Mouse (Mus musculus) neural tube, embryonic 14.5 days (tissue): ENCODE measurements around the gene Hsh2d. TPM values are rescaled to one million over a fixed set of nuclear protein-coding genes. Genes with fewer than 3 reads are reported as not detected.

Experiments
- ATAC-seq: fragments of 200-750 bp; cut with Nextera tagmentation; 2 replicates; pipeline ENCODE4 v1.8.0; 2017; ENCODE audit warnings: low read depth, mild to moderate bottlenecking, moderate TSS enrichment, moderate library complexity
- H3K27ac ChIP-seq: fragments of 300-500 bp; sonication (generic); 2 replicates; pipeline ENCODE4 v1.5.1; 2014; ENCODE audit warnings: low read depth, mild to moderate bottlenecking, control low read depth, low read length, moderate library complexity, mixed read lengths
- H3K27me3 ChIP-seq: fragments of 300-500 bp; sonication (generic); 2 replicates; pipeline ENCODE4 v1.6.1; 2014; ENCODE audit warnings: low read length; ENCODE audit not compliant: control insufficient read depth, insufficient read depth
- H3K36me3 ChIP-seq: fragments of 300-500 bp; sonication (generic); 2 replicates; pipeline ENCODE4 v1.6.1; 2014; ENCODE audit warnings: low read length, mixed read lengths; ENCODE audit not compliant: control insufficient read depth, insufficient read depth
- H3K4me1 ChIP-seq: fragments of 300-500 bp; sonication (generic); 2 replicates; pipeline ENCODE4 v1.6.1; 2014; ENCODE audit warnings: low read length; ENCODE audit not compliant: control insufficient read depth, insufficient read depth
- H3K4me2 ChIP-seq: fragments of 300-500 bp; sonication (generic); 2 replicates; pipeline ENCODE4 v1.6.1; 2014; ENCODE audit warnings: mild to moderate bottlenecking, low read depth, low read length, control low read depth
- H3K4me3 ChIP-seq: fragments of 300-500 bp; sonication (generic); 2 replicates; pipeline ENCODE4 v1.5.1; 2014; ENCODE audit warnings: low read depth, low read length, control low read depth, mixed read lengths
- H3K9ac ChIP-seq: fragments of 300-500 bp; sonication (generic); replicated peaks from 2 replicates; pipeline ENCODE4 v1.6.1; 2014; ENCODE audit warnings: low read depth, mild to moderate bottlenecking, control low read depth, low read length, mixed read lengths
- H3K9me3 ChIP-seq: fragments of 300-500 bp; sonication (generic); 2 replicates; pipeline ENCODE4 v1.6.1; 2016; ENCODE audit warnings: low read length; ENCODE audit not compliant: control insufficient read depth
- WGBS: fragments of 180-500 bp; shearing (Covaris S2); extraction: QIAGEN DNeasy Blood & Tissue Kit; methylation state at CpG from one replicate; pipeline ENCODE4 v1.1.7; 2014; 5-methylcytosine and 5-hydroxymethylcytosine counted together
- polyA plus RNA-seq: library from polyadenylated mRNA; unstranded; fragments of >200 nt; fragmentation: Nextera tagmentation; extraction: Ambion mirVana; gene quantifications from 2 replicates; pipeline ENCODE4 v1.2.1, GENCODE M21; 2014

Hsh2d gene
- polyA plus RNA-seq, 1 experiment from 2014 or later: not detected

GRCm38 (mm10) chr8:72151418-72152078, 37.9 kb upstream of the Hsh2d start:
- Histone ChIP-seq H3K36me3 (peaks cover 32% of the 10 kb centered on the region), H3K27ac (no peak overlapping the region), H3K27me3 (no peaks in the 10 kb centered on the region), H3K9ac (no peak overlapping the region), H3K4me3 (no peak overlapping the region), H3K4me2 (no peak overlapping the region), H3K4me1 (no peaks in the 10 kb centered on the region), H3K9me3 (no peaks in the 10 kb centered on the region)
- WGBS: 90% methylated on average over 3 of the region's 3 CpGs
- ATAC-seq: no peak

GRCm38 (mm10) chr8:72153382-72153781, 36.1 kb upstream of the Hsh2d start:
- no peaks in the 10 kb centered on the region for H3K27me3 ChIP-seq
- H3K4me2 ChIP-seq: no peak overlapping the region
- no peak overlapping the region for H3K4me3 ChIP-seq
- H3K36me3 ChIP-seq: peaks cover 19% of the 10 kb centered on the region
- no peak overlapping the region for H3K9ac ChIP-seq
- no peak overlapping the region for H3K27ac ChIP-seq
- no peaks in the 10 kb centered on the region for H3K4me1 ChIP-seq
- H3K9me3 ChIP-seq: no peaks in the 10 kb centered on the region
- ATAC-seq: no peak

- no peaks in the 10 kb centered on the region for H3K36me3 ChIP-seq
- 92% methylated on average over 2 of the region's 2 CpGs for WGBS
- ATAC-seq: no peak
Observed at GRCm38 (mm10) chr8:72158096-72158495, 31.3 kb upstream of the Hsh2d start.

GRCm38 (mm10) chr8:72158726-72159125, 30.7 kb upstream of the Hsh2d start:
- no peak overlapping the region for H3K4me3 ChIP-seq

More at GRCm38 (mm10) chr8:72158096-72158495, 31.3 kb upstream of the Hsh2d start:
- Histone ChIP-seq H3K4me1 (peaks cover 16% of the 10 kb centered on the region), H3K9me3 (no peaks in the 10 kb centered on the region), H3K4me3 (no peak overlapping the region), H3K4me2 (no peak overlapping the region), H3K27me3 (no peaks in the 10 kb centered on the region), H3K9ac (no peak overlapping the region), H3K27ac (no peak overlapping the region)

DNA sequence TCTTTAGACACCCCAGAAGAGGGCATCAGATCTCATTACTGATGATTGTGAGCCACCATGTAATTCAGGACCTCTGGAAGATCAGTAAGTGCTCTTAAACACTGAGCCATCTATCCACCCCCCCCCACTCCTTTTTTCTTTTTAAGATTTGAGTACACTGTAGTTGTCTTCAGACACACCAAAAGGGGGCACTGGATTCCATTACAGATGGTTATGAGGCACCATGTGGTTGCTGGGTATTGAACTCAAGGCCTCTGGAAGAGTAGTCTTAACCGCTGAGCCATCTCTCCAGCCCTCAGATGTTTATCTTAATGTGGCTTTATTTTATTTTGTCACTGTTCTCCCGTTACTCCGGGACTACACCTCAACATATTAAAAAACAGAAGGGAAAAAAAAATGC, 29.4 kb upstream of the Hsh2d start:
- peak overlapping the region; percentile 42 for H3K4me3 ChIP-seq
- no peaks in the 10 kb centered on the region for H3K27me3 ChIP-seq
- H3K4me1 ChIP-seq: peaks cover 16% of the 10 kb centered on the region
- no peak overlapping the region; the same call in 1 of the 2 replicates for H3K27ac ChIP-seq
- ATAC-seq: no peak
- WGBS: 70% methylated on average over 3 of the region's 3 CpGs
- H3K36me3 ChIP-seq: no peaks in the 10 kb centered on the region
- H3K9ac ChIP-seq: no peak overlapping the region
- H3K9me3 ChIP-seq: no peaks in the 10 kb centered on the region
- peak overlapping the region; percentile 71 for H3K4me2 ChIP-seq

More at GRCm38 (mm10) chr8:72158726-72159125, 30.7 kb upstream of the Hsh2d start:
- ATAC-seq: no peak
- Histone ChIP-seq H3K9me3 (no peaks in the 10 kb centered on the region), H3K4me2 (no peak overlapping the region), H3K9ac (no peak overlapping the region), H3K36me3 (no peaks in the 10 kb centered on the region), H3K4me1 (peaks cover 16% of the 10 kb centered on the region), H3K27ac (no peak overlapping the region), H3K27me3 (no peaks in the 10 kb centered on the region)
- WGBS: 79% methylated on average over 3 of the region's 3 CpGs

DNA sequence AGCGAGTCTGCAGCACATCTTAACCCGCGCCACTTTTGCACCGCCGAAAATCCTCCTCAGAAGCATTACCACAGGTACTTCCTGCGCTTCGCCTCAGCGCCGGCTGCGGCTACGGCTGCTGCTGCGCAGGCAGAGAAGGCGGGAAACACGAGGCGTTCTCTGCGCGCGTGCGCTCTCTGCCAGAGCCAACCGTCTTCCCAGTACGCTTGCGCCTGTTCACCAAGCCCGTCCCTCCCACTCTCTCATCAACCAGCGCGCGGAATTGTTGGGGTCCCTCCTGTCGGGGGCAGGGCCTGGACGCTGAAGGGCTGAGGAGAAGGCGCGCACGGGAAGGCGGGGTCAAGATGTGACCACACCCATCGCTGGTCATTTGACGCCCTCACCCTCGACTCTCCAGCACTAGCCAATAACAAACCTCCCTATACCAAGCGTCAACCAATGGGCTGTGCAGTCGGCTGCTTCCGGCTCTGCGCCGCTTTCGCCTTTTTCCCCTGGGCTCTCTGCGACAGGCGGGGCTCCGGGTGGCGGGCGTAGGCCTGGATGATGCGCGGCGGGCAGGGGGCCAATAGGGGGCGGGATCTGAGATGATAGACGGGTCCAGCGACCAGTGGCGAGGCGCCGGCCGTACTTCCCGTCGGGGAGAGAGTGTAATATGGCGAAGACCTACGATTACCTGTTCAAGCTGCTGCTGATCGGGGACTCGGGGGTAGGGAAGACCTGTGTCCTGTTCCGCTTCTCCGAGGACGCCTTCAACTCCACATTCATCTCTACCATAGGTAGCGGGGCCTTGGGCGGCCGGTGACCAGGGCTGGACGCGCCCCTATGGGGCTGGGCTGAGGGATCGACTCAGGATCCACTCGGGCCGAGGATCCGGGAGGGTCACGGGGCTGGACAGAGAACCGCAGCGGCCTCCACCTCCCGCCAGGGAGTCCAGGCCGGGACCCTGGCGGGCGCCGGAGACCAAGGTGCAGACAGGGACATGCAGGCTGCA, 28.4 kb upstream of the Hsh2d start, which contains the start of gene Rab8a:
Gene Rab8a (plus strand): TSS at position 494 of the 991 bp plus-strand sequence.
- Histone ChIP-seq H3K4me1 (peaks cover 16% of the 10 kb centered on the region), H3K4me3 (peak within 1 kb of the TSS; percentile 55), H3K4me2 (peak within 1 kb of the TSS; percentile 77), H3K9ac (peak within 1 kb of the TSS; percentile 76), H3K36me3 (no peaks in the 10 kb centered on the region), H3K27me3 (no peaks in the 10 kb centered on the region), H3K9me3 (no peaks in the 10 kb centered on the region), H3K27ac (peak within 1 kb of the TSS; percentile 71)
- WGBS: under 1% methylated on average over 82 of the region's 82 CpGs
- peak; percentile 99 for ATAC-seq

- ATAC-seq: no peak
- Histone ChIP-seq H3K4me3 (no peak overlapping the region), H3K27ac (no peak overlapping the region), H3K27me3 (no peaks in the 10 kb centered on the region), H3K4me1 (peaks cover 16% of the 10 kb centered on the region), H3K36me3 (no peaks in the 10 kb centered on the region), H3K4me2 (no peak overlapping the region), H3K9me3 (no peaks in the 10 kb centered on the region), H3K9ac (no peak overlapping the region)
Observed at GRCm38 (mm10) chr8:72162821-72163220, 26.6 kb upstream of the Hsh2d start.

GRCm38 (mm10) chr8:72169098-72169668, 20.3 kb upstream of the Hsh2d start:
- no peak for ATAC-seq
- H3K27ac ChIP-seq: no peak overlapping the region
- H3K27me3 ChIP-seq: no peaks in the 10 kb centered on the region
- H3K4me3 ChIP-seq: no peak overlapping the region
- H3K4me2 ChIP-seq: no peak overlapping the region
- 94% methylated on average over 3 of the region's 3 CpGs for WGBS
- H3K36me3 ChIP-seq: peaks cover 52% of the 10 kb centered on the region
- no peaks in the 10 kb centered on the region for H3K4me1 ChIP-seq
- H3K9ac ChIP-seq: no peak overlapping the region
- no peaks in the 10 kb centered on the region for H3K9me3 ChIP-seq
